8 mouse cellular contexts compared by ENCODE assay signal in genomic region chr7:97079145-97079544, GRCm38 (mm10). TPM values are rescaled to one million over a fixed set of nuclear protein-coding genes. Genes with fewer than 3 reads are reported as not detected.
DNase-seq lines count a peak whose midpoint lies in the region; ATAC-seq and TF ChIP-seq lines count a peak whose summit lies in the region.

No protein-coding gene starts in this region.

- TF ChIP-seq POLR2A in cerebellum, adult 2 months (IDR thresholded peaks at IDR 0.05; ENCODE audit: borderline replicate concordance, insufficient read depth, low read length) = no peak

- DNase-seq in adrenal gland, postnatal 14 days = peak; percentile 50
- DNase-seq in adrenal gland, postnatal 4 days (ENCODE audit: low spot score in 2 of 2) = no peak
- peak; percentile 13 for DNase-seq in 3134 (ENCODE audit: extremely low read depth, insufficient read length, low spot score)
- DNase-seq in cerebellum, adult 2 months = peak; percentile 21 to 32
- peak; percentile 57 to 62 for DNase-seq in heart, adult 9 months (ENCODE audit: low spot score in 2 of 2)
- DNase-seq in layer of hippocampus, adult 8-10 months (ENCODE audit: low spot score in 2 of 2) = peak; percentile 9 to 35
- peak; percentile 78 for DNase-seq in midbrain, postnatal 0 days (ENCODE audit: low spot score)

- no peak for ATAC-seq in midbrain, postnatal 0 days (ENCODE audit: low FRiP score)
- ATAC-seq in forebrain, embryonic 16.5 days = no peak

- no peak overlapping the region for H3K27ac ChIP-seq in cerebellum, adult 2 months (ENCODE audit: insufficient read depth, low read length)
- no peak overlapping the region for H3K27ac ChIP-seq in midbrain, postnatal 0 days (ENCODE audit: low read depth, low read length)
- H3K27ac ChIP-seq in forebrain, embryonic 16.5 days (ENCODE audit: low read length) = no peak overlapping the region

- H3K4me2 ChIP-seq in midbrain, postnatal 0 days (ENCODE audit: low read depth, low read length, poor library complexity, severe bottlenecking) = no peak overlapping the region
- H3K4me2 ChIP-seq in forebrain, embryonic 16.5 days (ENCODE audit: low read length) = no peak overlapping the region

- no peaks in the 10 kb centered on the region; the same call in 1 of the 2 replicates for H3K27me3 ChIP-seq in cerebellum, adult 2 months (ENCODE audit: control insufficient read depth, insufficient read depth, low read length)
- H3K27me3 ChIP-seq in midbrain, postnatal 0 days (ENCODE audit: insufficient read depth, low read length) = no peaks in the 10 kb centered on the region
- no peaks in the 10 kb centered on the region for H3K27me3 ChIP-seq in forebrain, embryonic 16.5 days (replicated peaks; ENCODE audit: control insufficient read depth, insufficient read depth, low read length)

- no peaks in the 10 kb centered on the region for H3K9me3 ChIP-seq in midbrain, postnatal 0 days (ENCODE audit: low read length)
- no peaks in the 10 kb centered on the region for H3K9me3 ChIP-seq in forebrain, embryonic 16.5 days (ENCODE audit: control insufficient read depth, low read length)

- no peaks in the 10 kb centered on the region for H3K36me3 ChIP-seq in midbrain, postnatal 0 days (ENCODE audit: insufficient read depth, low read length)
- H3K36me3 ChIP-seq in forebrain, embryonic 16.5 days (ENCODE audit: control insufficient read depth, insufficient read depth) = no peaks in the 10 kb centered on the region

- no peak overlapping the region for H3K9ac ChIP-seq in midbrain, postnatal 0 days (replicated peaks; ENCODE audit: low read length, poor library complexity, severe bottlenecking)
- no peak overlapping the region for H3K9ac ChIP-seq in forebrain, embryonic 16.5 days (replicated peaks; ENCODE audit: low read depth, low read length)

- TF ChIP-seq CTCF in cerebellum, adult 2 months (IDR thresholded peaks at IDR 0.05; ENCODE audit: borderline replicate concordance, insufficient read depth, low read depth, low read length) = peak; percentile 30; the same call in 1 of the 2 replicates
- peak; percentile 76 for TF ChIP-seq CTCF in midbrain, postnatal 0 days (IDR thresholded peaks at IDR 0.05)

- no peaks in the 10 kb centered on the region for H3K4me1 ChIP-seq in cerebellum, adult 2 months (ENCODE audit: control insufficient read depth, insufficient read depth, low read length)
- H3K4me1 ChIP-seq in midbrain, postnatal 0 days (ENCODE audit: insufficient read depth, low read length) = no peaks in the 10 kb centered on the region; the same call in 1 of the 2 replicates
- H3K4me1 ChIP-seq in forebrain, embryonic 16.5 days (replicated peaks; ENCODE audit: control insufficient read depth, insufficient read depth, low read length) = peaks cover 5% of the 10 kb centered on the region

- no peak overlapping the region for H3K4me3 ChIP-seq in cerebellum, adult 2 months (replicated peaks; ENCODE audit: insufficient read depth, low read depth, low read length)
- H3K4me3 ChIP-seq in midbrain, postnatal 0 days (ENCODE audit: low read depth, low read length) = no peak overlapping the region
- no peak overlapping the region for H3K4me3 ChIP-seq in forebrain, embryonic 16.5 days (replicated peaks; ENCODE audit: low read length)

- WGBS in cerebellum, adult 2 months = 6% methylated on average over 6 of the region's 6 CpGs
- 13% methylated on average over 6 of the region's 6 CpGs for WGBS in midbrain, postnatal 0 days
- 10% methylated on average over 6 of the region's 6 CpGs for WGBS in forebrain, embryonic 16.5 days

RNA-seq across cellular contexts. Expression of gene Gab2, which starts 2.2 kb away (rescaled TPM):
- total RNA-seq in adrenal gland, postnatal 14 days (2021) = 16.1 and 20.7 TPM in 2 replicates
- 10 to 100 TPM; 34.8 to 41.4 TPM for total RNA-seq in adrenal gland, postnatal 4 days (2021)
- 15.2 and 16.3 TPM in 2 replicates for polyA plus RNA-seq in cerebellum, adult 2 months (2012; rRNA removed)
- total RNA-seq in layer of hippocampus, adult 8-10 months (2022) = 10 to 100 TPM; 14.2 to 18.4 (median 16.7) TPM
- 36.8 and 39.0 TPM in 2 replicates for total RNA-seq in midbrain, postnatal 0 days (2014; rRNA removed)
- polyA plus RNA-seq in midbrain, postnatal 0 days (2015; fragmentation: Nextera tagmentation; extraction: Ambion mirVana) = 15.0 and 15.7 TPM in 2 replicates
- 16.9 and 17.1 TPM in 2 replicates for polyA plus RNA-seq in forebrain, embryonic 16.5 days (2015; fragmentation: Nextera tagmentation; extraction: Ambion mirVana)

Comparison
In these comparisons a context has a peak if more than half of its experiments do, and no peak if none do; other contexts are left out.
1. DNase-seq: peak in adrenal gland, postnatal 14 days (single experiment), 3134 (single experiment), cerebellum, adult 2 months (2 of 2), heart, adult 9 months (2 of 2), layer of hippocampus, adult 8-10 months (2 of 2) and midbrain, postnatal 0 days (single experiment); none in adrenal gland, postnatal 4 days (0 of 2).